Mouse (Mus musculus): ENCODE data around the gene Tdp2. TPM values are rescaled to one million over a fixed set of nuclear protein-coding genes. Genes with fewer than 3 reads are reported as not detected.

The Tdp2 gene
- 10.8 and 13.5 TPM in 2 replicates for polyA plus RNA-seq (2012; rRNA removed; ENCODE audit: low replicate concordance)

GRCm38 (mm10) chr13:24831353-24832130 lies at the start of gene Tdp2, which contains the start of gene Acot13:
Gene Tdp2, plus strand, starts transcription at chr13:24831679.
Gene Acot13, minus strand, starts transcription at chr13:24831540.

GRCm38 (mm10) chr13:24801308-24801921 lies 30.1 kb upstream of the Tdp2 start, which contains the start of gene BC005537:
Gene BC005537, plus strand, starts transcription at chr13:24801657.

GRCm38 (mm10) chr13:24844983-24845955 lies 13.8 kb downstream of the Tdp2 start, which contains the start of gene D130043K22Rik:
Gene D130043K22Rik, plus strand, starts transcription at chr13:24845135.

Other genes with a start within 250 kb of the Tdp2 start
- 22.1 and 26.8 TPM in 2 replicates for gene Ripor2, start 249.5 kb upstream of the Tdp2 start, polyA plus RNA-seq (2012; rRNA removed; ENCODE audit: low replicate concordance)
- not detected in 2 replicates for gene Armh2, start 90.4 kb upstream of the Tdp2 start, polyA plus RNA-seq (2012; rRNA removed; ENCODE audit: low replicate concordance)
- 0.99 and 2.4 TPM in 2 replicates for gene Gmnn, start 69.8 kb upstream of the Tdp2 start, polyA plus RNA-seq (2012; rRNA removed; ENCODE audit: low replicate concordance)
- 32.9 and 35.8 TPM in 2 replicates for gene BC005537, start 30.0 kb upstream of the Tdp2 start, polyA plus RNA-seq (2012; rRNA removed; ENCODE audit: low replicate concordance)
- 38.7 and 80.1 TPM in 2 replicates for gene Acot13, start 139 bp upstream of the Tdp2 start, polyA plus RNA-seq (2012; rRNA removed; ENCODE audit: low replicate concordance)
- 0.02 TPM in 1 of 2 replicates, not detected in the other for gene D130043K22Rik, start 13.5 kb downstream of the Tdp2 start, polyA plus RNA-seq (2012; rRNA removed; ENCODE audit: low replicate concordance)
- 4.6 and 7.9 TPM in 2 replicates for gene Aldh5a1, start 106.0 kb downstream of the Tdp2 start, polyA plus RNA-seq (2012; rRNA removed; ENCODE audit: low replicate concordance)
- 1.9 and 2.3 TPM in 2 replicates for gene Gpld1, start 111.5 kb downstream of the Tdp2 start, polyA plus RNA-seq (2012; rRNA removed; ENCODE audit: low replicate concordance)
- 19.4 and 29.1 TPM in 2 replicates for gene Mrs2, start 188.7 kb downstream of the Tdp2 start, polyA plus RNA-seq (2012; rRNA removed; ENCODE audit: low replicate concordance)
- gene Dcdc2a, start 224.3 kb downstream of the Tdp2 start, polyA plus RNA-seq (2012; rRNA removed; ENCODE audit: low replicate concordance) = not detected in 2 replicates

Measured in mammary gland, adult 2 months (tissue).